Mouse (Mus musculus): ENCODE measurements around the gene Lars2.

- TF ChIP-seq CTCF (IDR thresholded peaks at IDR 0.05; ENCODE audit: insufficient read depth, low read depth, low read length) (no peak), POLR2A (IDR thresholded peaks at IDR 0.05; ENCODE audit: insufficient read depth, low read depth, low read length) (no peak)
These were observed 116.9 kb downstream of the Lars2 start for GRCm38 (mm10) chr9:123483598-123483997.

Measured in olfactory bulb, adult 2 months (tissue).